Mouse (Mus musculus) lung, embryonic 16.5 days (tissue): ENCODE results near the gene Gm11037. TPM values are rescaled to one million over a fixed set of nuclear protein-coding genes. Genes with fewer than 3 reads are reported as not detected.
A peak's percentile ranks its signal among the peaks of the same experiment; 100 is the strongest.
"Not testable (repeated sequence)": the region's sequence is repeated elsewhere in the genome, so short reads cannot be mapped to it uniquely, and the experiment has no call there.

Experiments
- ATAC-seq: fragments of 200-750 bp; cut with Nextera tagmentation; 2 replicates; pipeline ENCODE4 v1.8.0; 2017; ENCODE audit warnings: low read depth, mild to moderate bottlenecking, moderate library complexity
- H3K27ac ChIP-seq: fragments of 300-500 bp; sonication (generic); 2 replicates; pipeline ENCODE4 v1.5.1; 2014; ENCODE audit warnings: mild to moderate bottlenecking, control low read depth, low read length
- H3K27me3 ChIP-seq: fragments of 300-500 bp; sonication (generic); 2 replicates; pipeline ENCODE4 v1.6.1; 2014; ENCODE audit warnings: low read depth, low read length, mixed read lengths; ENCODE audit not compliant: control insufficient read depth, insufficient read depth
- H3K36me3 ChIP-seq: fragments of 300-500 bp; sonication (generic); 2 replicates; pipeline ENCODE4 v1.6.1; 2014; ENCODE audit warnings: low read length; ENCODE audit not compliant: control insufficient read depth, insufficient read depth
- H3K4me1 ChIP-seq: fragments of 300-500 bp; sonication (generic); replicated peaks from 2 replicates; pipeline ENCODE4 v1.6.1; 2014; ENCODE audit warnings: low read length, mixed read lengths; ENCODE audit not compliant: control insufficient read depth, insufficient read depth
- H3K4me2 ChIP-seq: fragments of 300-500 bp; sonication (generic); 2 replicates; pipeline ENCODE4 v1.6.1; 2014; ENCODE audit warnings: low read depth, low read length, control low read depth
- H3K4me3 ChIP-seq: fragments of 300-500 bp; sonication (generic); 2 replicates; pipeline ENCODE4 v1.5.1; 2014; ENCODE audit warnings: mild to moderate bottlenecking, low read length, control low read depth
- H3K9ac ChIP-seq: fragments of 300-500 bp; sonication (generic); 2 replicates; pipeline ENCODE4 v1.6.1; 2014; ENCODE audit warnings: low read length, control low read depth
- H3K9me3 ChIP-seq: fragments of 300-500 bp; sonication (generic); 2 replicates; pipeline ENCODE4 v1.6.1; 2016; ENCODE audit warnings: low read length; ENCODE audit not compliant: control insufficient read depth
- WGBS: fragments of 180-500 bp; shearing (Covaris S2); extraction: QIAGEN DNeasy Blood & Tissue Kit; methylation state at CpG from one replicate; pipeline ENCODE4 v1.1.7; 2014; 5-methylcytosine and 5-hydroxymethylcytosine counted together
- polyA plus RNA-seq: library from polyadenylated mRNA; unstranded; fragments of >200 nt; fragmentation: Nextera tagmentation; extraction: Ambion mirVana; gene quantifications from 2 replicates; pipeline ENCODE4 v1.2.1, GENCODE M21; 2015

Gene Gm11037
- polyA plus RNA-seq, 1 experiment from 2014 or later, result not detected

DNA sequence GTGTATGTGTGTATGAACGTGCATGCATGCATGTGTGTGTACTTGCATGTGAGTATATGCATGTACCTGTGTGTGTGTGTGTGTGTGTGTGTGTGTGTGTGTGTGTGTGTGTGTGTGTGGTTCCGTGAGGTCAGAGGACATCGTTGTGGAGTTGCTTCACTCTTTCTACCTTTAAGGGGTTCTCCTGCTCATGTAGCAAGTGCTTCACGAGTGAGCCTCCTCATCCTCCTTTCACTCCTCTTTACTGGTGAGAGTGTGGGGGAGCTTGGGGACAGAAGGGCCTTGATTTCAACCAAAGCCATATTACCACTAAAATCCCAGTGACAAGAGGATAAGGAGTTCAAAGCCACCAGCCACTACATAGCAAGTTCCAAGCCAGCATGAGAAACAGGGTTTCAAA lies 36.2 kb upstream of the Gm11037 start:
- Histone ChIP-seq H3K4me3 (no peak overlapping the region), H3K9me3 (no peaks in the 10 kb centered on the region), H3K9ac (no peak overlapping the region; the same call in 1 of the 2 replicates), H3K36me3 (no peaks in the 10 kb centered on the region), H3K4me2 (0 out of 2 replicates have a peak overlapping the region, but pooled peaks have one; percentile 40), H3K27me3 (no peaks in the 10 kb centered on the region), H3K27ac (peak overlapping the region; percentile 87), H3K4me1 (peaks cover 5% of the 10 kb centered on the region)
- 72% methylated on average over 4 of the region's 4 CpGs for WGBS
- ATAC-seq, result no peak

- Histone ChIP-seq H3K4me1 (no peaks in the 10 kb centered on the region; the same call in 1 of the 2 replicates), H3K27ac (no peak overlapping the region), H3K36me3 (no peaks in the 10 kb centered on the region), H3K27me3 (no peaks in the 10 kb centered on the region), H3K4me3 (no peak overlapping the region), H3K9me3 (no peaks in the 10 kb centered on the region), H3K4me2 (no peak overlapping the region), H3K9ac (no peak overlapping the region)
- ATAC-seq, result no peak
- 39% methylated on average over 3 of the region's 3 CpGs for WGBS
Observed at GRCm38 (mm10) chr2:131101530-131101929, 31.8 kb upstream of the Gm11037 start.

DNA sequence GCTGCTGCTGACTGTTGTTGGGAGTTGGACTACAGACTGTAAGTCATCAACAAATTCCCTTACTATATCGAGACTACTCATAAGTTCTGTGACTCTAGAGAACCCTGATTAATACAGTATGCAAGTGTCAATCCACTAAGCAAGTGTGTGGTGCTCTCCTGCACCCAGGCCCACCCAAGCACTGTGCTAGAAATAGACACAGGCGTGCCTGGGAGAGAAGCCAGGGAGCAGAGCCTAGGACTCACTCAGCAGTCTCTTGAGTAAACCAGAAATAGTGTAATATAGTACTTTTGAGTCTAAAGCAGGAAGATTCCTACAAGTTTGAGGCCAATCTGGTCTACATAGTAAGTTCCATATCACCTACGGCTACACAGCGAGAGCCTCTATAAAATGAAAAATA lies 29.3 kb upstream of the Gm11037 start:
- H3K4me2 ChIP-seq, result no peak overlapping the region
- 85% methylated on average over 4 of the region's 4 CpGs for WGBS
- no peaks in the 10 kb centered on the region for H3K9me3 ChIP-seq
- no peak overlapping the region for H3K27ac ChIP-seq
- ATAC-seq, result no peak
- no peaks in the 10 kb centered on the region for H3K27me3 ChIP-seq
- no peak overlapping the region for H3K9ac ChIP-seq
- no peaks in the 10 kb centered on the region for H3K36me3 ChIP-seq
- no peaks in the 10 kb centered on the region for H3K4me1 ChIP-seq
- H3K4me3 ChIP-seq, result no peak overlapping the region

DNA sequence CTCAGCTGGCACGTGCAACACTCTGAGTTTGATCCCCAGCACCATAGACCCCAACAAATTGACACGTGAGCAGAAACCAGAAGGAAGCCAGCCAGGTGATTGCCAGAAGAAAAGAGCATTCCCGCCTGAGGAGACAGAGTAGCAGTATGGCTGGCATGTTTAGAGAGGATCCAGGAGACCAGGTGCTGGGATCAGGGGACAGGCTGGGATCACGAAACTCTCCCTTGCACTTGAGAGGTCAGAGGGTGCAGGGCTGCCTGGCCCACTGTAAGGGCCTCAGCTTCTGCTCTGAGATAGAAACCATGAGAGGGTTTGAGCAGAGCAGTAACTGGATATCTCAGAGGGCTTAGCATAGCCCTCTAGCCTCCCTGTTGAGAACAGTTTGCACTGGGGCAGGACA lies 28.2 kb upstream of the Gm11037 start:
- 57% methylated on average over 4 of the region's 4 CpGs for WGBS
- not testable (repeated sequence) for H3K4me2 ChIP-seq, H3K4me3 ChIP-seq, H3K36me3 ChIP-seq, H3K27ac ChIP-seq, H3K9me3 ChIP-seq, H3K4me1 ChIP-seq, H3K27me3 ChIP-seq, H3K9ac ChIP-seq, ATAC-seq

DNA sequence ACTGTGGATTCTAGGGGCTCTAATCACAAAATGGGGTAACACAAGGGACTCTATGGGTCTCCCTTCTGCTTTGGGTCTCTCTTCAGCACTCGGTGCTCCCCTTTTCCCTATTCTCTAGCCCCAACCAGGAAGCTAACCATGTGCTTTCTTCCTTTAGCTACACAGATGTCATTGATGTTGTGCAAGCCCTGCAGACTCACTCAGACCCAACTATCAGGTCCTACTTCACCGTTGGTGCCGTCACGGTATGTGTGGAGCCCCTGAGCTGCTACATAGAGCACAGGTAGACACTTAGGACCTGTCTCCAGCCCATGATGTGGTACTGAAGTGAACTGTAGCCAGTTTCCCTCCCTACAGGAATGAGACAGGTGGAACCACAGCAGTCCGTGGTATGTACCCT lies 27.3 kb upstream of the Gm11037 start:
- H3K27me3 ChIP-seq, result no peaks in the 10 kb centered on the region
- no peak overlapping the region for H3K9ac ChIP-seq
- 84% methylated on average over 5 of the region's 5 CpGs for WGBS
- no peak for ATAC-seq
- H3K9me3 ChIP-seq, result no peaks in the 10 kb centered on the region
- H3K36me3 ChIP-seq, result no peaks in the 10 kb centered on the region
- H3K27ac ChIP-seq, result no peak overlapping the region
- H3K4me1 ChIP-seq, result no peaks in the 10 kb centered on the region
- H3K4me2 ChIP-seq, result no peak overlapping the region
- H3K4me3 ChIP-seq, result no peak overlapping the region

DNA sequence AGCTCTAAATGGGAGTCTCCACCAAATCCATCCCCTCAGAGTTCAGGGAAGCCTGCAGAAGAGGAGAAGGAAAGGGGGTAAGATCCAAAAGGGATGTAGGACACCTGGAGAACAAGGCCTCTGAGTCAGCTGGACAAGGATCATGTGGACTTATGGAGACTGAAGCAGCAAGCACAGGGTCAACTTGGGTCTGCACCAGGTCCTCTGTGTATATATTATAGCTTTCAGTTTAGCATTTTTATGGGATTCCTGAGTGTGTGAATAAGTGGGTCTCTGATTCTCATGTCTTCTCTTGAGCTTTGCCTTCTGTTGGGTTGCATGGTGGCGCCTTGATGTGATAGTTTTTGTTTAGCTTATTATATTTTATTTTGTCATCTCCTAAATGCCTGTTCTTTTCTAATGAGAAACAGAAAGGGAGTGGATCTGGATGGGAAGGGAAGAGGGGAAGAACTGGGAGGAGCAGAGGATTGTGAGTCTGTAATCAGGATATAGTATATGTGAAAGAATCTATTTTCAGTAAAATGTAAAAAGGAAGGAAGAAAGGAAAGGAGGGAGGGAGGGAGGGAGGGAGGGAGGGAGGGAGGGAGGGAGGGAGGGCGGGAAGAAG lies 14.2 kb upstream of the Gm11037 start:
- Histone ChIP-seq H3K4me2 (no peak overlapping the region), H3K27me3 (no peaks in the 10 kb centered on the region), H3K4me3 (no peak overlapping the region), H3K36me3 (no peaks in the 10 kb centered on the region), H3K9me3 (no peaks in the 10 kb centered on the region), H3K9ac (no peak overlapping the region), H3K4me1 (no peaks in the 10 kb centered on the region), H3K27ac (no peak overlapping the region)
- no peak for ATAC-seq
- 75% methylated on average over 2 of the region's 2 CpGs for WGBS

- H3K4me1 ChIP-seq, result peaks cover 8% of the 10 kb centered on the region; the same call in 1 of the 2 replicates
- no peaks in the 10 kb centered on the region for H3K27me3 ChIP-seq
- no peak overlapping the region for H3K9ac ChIP-seq
- H3K27ac ChIP-seq, result peak overlapping the region; percentile 47; the same call in 1 of the 2 replicates
- 59% methylated on average over 3 of the region's 3 CpGs for WGBS
- no peak; the same call in 1 of the 2 replicates for ATAC-seq
- H3K4me2 ChIP-seq, result no peak overlapping the region
- H3K4me3 ChIP-seq, result no peak overlapping the region
- no peaks in the 10 kb centered on the region for H3K9me3 ChIP-seq
- H3K36me3 ChIP-seq, result no peaks in the 10 kb centered on the region
Observed at GRCm38 (mm10) chr2:131124166-131124565, 9.1 kb upstream of the Gm11037 start.

- Histone ChIP-seq H3K4me2 (no peak overlapping the region), H3K4me3 (no peak overlapping the region), H3K36me3 (no peaks in the 10 kb centered on the region), H3K9me3 (no peaks in the 10 kb centered on the region), H3K27me3 (no peaks in the 10 kb centered on the region), H3K9ac (no peak overlapping the region), H3K27ac (no peak overlapping the region), H3K4me1 (peaks cover 8% of the 10 kb centered on the region; the same call in 1 of the 2 replicates)
- no peak for ATAC-seq
- WGBS, result 85% methylated on average over 9 of the region's 9 CpGs
Observed at GRCm38 (mm10) chr2:131125157-131125963, 7.9 kb upstream of the Gm11037 start.

DNA sequence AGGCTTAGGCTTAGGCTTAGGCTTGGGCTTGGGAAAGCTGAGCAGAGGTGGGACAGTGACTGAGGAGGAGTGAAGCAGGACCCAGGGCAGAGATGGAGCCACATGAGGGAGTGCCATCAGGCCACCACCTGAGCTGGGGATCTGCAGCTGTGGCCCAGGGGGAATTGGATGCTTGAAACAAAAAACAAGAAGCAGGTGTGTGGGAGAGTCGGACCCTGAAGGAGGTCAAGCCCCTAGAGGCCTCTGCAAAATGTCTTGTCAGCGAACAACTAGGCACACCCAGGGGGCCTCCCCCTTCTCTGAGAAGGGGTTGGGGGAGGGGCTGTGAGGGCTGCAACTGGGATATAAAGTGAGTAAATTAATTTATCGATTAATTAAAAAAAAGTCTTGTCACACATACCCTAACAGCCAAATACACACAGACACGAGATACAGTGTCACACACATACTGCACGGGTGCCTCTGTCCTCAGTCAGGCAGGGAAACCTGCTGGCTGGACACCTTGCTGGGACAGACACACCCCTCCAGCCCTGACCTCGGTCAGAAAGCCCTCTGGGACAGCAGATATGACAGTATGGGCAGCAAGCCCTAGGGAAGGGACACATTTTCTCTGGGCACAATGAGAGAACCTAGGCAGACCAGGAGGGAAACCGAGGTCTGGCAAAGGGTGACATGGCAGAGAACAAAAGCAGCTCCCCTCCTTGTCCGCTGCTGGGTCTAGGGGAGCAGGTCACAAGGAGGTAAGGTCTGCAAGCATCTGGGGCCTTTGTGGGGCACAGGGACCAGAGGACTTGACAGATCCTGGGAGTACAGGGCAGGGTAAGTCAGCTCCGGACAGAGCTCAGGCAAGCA lies 7.1 kb upstream of the Gm11037 start:
- no peak overlapping the region for H3K27ac ChIP-seq
- no peak overlapping the region for H3K4me2 ChIP-seq
- H3K4me3 ChIP-seq, result no peak overlapping the region
- peaks cover 8% of the 10 kb centered on the region; the same call in 1 of the 2 replicates for H3K4me1 ChIP-seq
- no peak for ATAC-seq
- no peaks in the 10 kb centered on the region for H3K36me3 ChIP-seq
- 60% methylated on average over 9 of the region's 9 CpGs for WGBS
- no peaks in the 10 kb centered on the region for H3K27me3 ChIP-seq
- H3K9me3 ChIP-seq, result no peaks in the 10 kb centered on the region
- H3K9ac ChIP-seq, result no peak overlapping the region
